Mouse (Mus musculus): ENCODE measurements around the gene Rxfp2.

Gene Rxfp2

DNA sequence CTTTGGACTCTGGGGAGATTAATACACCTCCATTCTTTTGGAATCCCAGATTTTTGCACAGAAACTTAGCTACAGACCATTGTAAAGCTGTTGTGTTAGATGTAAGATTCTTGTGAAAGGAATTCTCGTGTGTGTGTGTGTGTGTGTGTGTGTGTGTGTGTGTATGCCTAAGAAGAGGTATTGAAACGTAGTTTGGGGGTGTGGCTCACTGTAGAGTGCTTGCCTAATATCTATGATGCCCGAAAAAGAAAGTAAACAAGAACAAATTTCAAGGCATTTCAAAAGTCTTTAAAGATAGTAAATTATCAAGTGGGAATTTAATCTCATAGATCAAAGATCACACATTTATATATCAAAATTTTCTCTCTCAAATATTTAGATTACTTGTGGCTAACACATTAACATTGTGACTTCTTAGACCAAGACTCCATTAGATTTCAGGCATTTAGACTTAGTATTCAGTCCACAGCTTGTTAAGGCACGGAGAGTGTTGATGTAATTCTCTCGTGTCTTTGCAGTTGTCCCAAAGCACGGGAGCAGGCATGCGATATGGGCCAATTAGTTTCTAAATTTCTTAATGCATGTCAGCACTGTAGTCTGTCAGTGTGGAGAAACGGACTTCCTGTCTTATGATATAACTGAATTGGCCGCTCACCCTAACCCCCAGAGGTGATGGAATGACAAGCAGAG is 97.9 kb downstream of the Rxfp2 start:
- DNase-seq: no peak

DNA sequence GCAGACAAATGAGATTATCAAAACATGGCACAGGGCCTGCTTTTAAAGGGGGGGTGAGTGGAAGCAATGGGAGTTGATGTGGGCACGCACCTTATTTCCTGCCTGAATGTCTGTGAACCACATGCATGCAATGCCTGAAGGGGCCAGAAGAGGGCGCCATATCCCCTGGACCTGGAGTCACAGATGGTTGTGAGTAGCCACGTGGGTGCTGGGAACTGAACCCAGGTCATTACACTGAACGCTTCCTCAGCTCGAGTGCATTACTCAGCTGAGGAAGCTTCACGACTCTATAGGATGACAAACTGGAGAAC is 98.4 kb downstream of the Rxfp2 start:
- DNase-seq: peak; percentile 24 to 52

DNA sequence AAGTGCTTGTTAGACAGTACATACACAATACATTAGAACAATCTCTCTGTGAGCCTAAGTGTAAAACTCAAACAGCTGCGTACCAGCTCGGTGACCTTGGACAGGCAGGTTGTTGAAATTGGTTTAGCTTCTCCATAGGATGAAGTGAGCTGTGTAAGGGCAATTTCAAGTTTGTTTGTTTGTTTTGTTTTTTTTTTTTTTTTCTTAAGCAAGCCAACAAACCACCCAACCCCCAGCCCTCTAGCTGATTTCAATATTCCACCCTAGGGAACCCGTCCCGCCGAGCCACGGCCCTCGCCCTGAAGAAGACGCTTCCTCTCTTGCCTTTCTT is 99.6 kb downstream of the Rxfp2 start:
- peak in 1 of 2 experiments; percentile 15 for DNase-seq

GRCm38 (mm10) chr5:150118455-150119241 is 100.2 kb downstream of the Rxfp2 start, which contains the start of gene Fry:
Gene Fry, plus strand, starts transcription at chr5:150118645.
- DNase-seq: peak; percentile 97 to 98

GRCm38 (mm10) chr5:150120676-150121075 is 102.2 kb downstream of the Rxfp2 start:
- DNase-seq: no peak

GRCm38 (mm10) chr5:150122095-150122494 is 103.6 kb downstream of the Rxfp2 start:
- no peak for DNase-seq

GRCm38 (mm10) chr5:150122571-150122970 is 104.1 kb downstream of the Rxfp2 start:
- no peak for DNase-seq

GRCm38 (mm10) chr5:150125920-150126319 is 107.4 kb downstream of the Rxfp2 start:
- DNase-seq: no peak

DNA sequence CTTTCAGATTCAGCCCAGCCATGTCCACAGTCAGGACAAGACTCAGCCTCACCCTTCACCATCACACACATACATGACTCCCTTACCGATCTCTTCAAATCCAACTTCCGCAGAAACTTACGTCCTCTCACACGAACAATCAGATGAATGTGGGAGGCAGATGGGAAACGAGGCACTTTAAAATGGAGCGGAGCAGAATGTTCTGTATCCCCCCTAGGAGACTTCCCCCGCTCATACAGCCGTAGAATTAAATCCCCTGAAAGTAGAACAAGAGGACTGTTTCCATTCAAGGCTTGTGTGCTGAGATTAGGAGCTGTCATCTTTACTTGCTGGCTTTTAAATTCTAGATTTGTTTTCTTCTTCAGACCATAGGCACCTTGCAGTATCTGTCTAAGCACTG is 110.0 kb downstream of the Rxfp2 start:
- no peak for DNase-seq

- no peak for DNase-seq
Measured at GRCm38 (mm10) chr5:150130144-150130543, 111.7 kb downstream of the Rxfp2 start.

- no peak for DNase-seq
Measured at GRCm38 (mm10) chr5:150131166-150131565, 112.7 kb downstream of the Rxfp2 start.
